Mouse (Mus musculus) G1E (cell line): ENCODE results near the gene Rab21. TPM values are rescaled to one million over a fixed set of nuclear protein-coding genes. Genes with fewer than 3 reads are reported as not detected.

Experiments
- ATAC-seq: 2 replicates; pipeline ENCODE4 v1.8.0; 2016; ENCODE audit warnings: mild to moderate bottlenecking; ENCODE audit not compliant: insufficient number of reproducible peaks, poor library complexity, low FRiP score, severe bottlenecking; ENCODE audit errors: extremely low read depth
- DNase-seq: peaks from one replicate; pipeline ENCODE4 v3.0.0; 2012; ENCODE audit warnings: low spot score
- H3K27me3 ChIP-seq: 2 replicates; pipeline ENCODE4 v1.6.1; 2012; ENCODE audit warnings: mild to moderate bottlenecking, low read length, inconsistent platforms; ENCODE audit not compliant: insufficient read depth
- H3K36me3 ChIP-seq: replicated peaks from 2 replicates; pipeline ENCODE3; 2012; ENCODE audit warnings: mild to moderate bottlenecking, inconsistent platforms
- H3K4me1 ChIP-seq: 2 replicates; pipeline ENCODE4 v1.6.1; 2012; ENCODE audit warnings: low read depth, low read length, inconsistent platforms, mixed read lengths; ENCODE audit not compliant: insufficient read depth
- H3K4me3 ChIP-seq: 2 replicates; pipeline ENCODE4 v1.5.1; 2012; ENCODE audit warnings: low read depth, mild to moderate bottlenecking, inconsistent platforms, low read length, moderate library complexity, mixed read lengths
- H3K9me3 ChIP-seq: replicated peaks from 2 replicates; pipeline ENCODE4 v1.6.1; 2012; ENCODE audit warnings: inconsistent platforms
- CTCF ChIP-seq: IDR thresholded peaks from 2 replicates; pipeline ENCODE4 v1.5.1; 2012; ENCODE audit warnings: low read depth, low read length, inconsistent platforms, mixed read lengths
- GATA1 ChIP-seq: IDR thresholded peaks from 2 replicates; pipeline ENCODE4 v1.6.1; 2012; ENCODE audit warnings: borderline replicate concordance, low read length, inconsistent platforms, mixed read lengths
- GATA2 ChIP-seq: IDR thresholded peaks from 2 replicates; pipeline ENCODE4 v1.6.1; 2012; ENCODE audit warnings: low read depth, low read length, inconsistent platforms, borderline replicate concordance
- POLR2AphosphoS5 ChIP-seq: IDR thresholded peaks from 2 replicates; pipeline ENCODE4 v1.6.1; 2012; ENCODE audit warnings: low read depth, low read length, inconsistent platforms; ENCODE audit not compliant: insufficient replicate concordance
- TAL1 ChIP-seq: conservative IDR thresholded peaks from 2 replicates; pipeline ENCODE4 v1.6.1; 2012; ENCODE audit warnings: low read depth, low read length, inconsistent platforms, mixed read lengths
- polyA plus RNA-seq: library from polyadenylated mRNA; stranded (reverse); fragments of >175 nt; gene quantifications from 2 replicates; pipeline ENCODE4 v1.2.3, GENCODE M21; 2012
- total RNA-seq, 2 experiments: library from RNA; stranded (forward) in 1 of 2; stranded (reverse) in 1 of 2; fragments of 200-1000 nt in 1 of 2; fragments of >200 nt in 1 of 2; fragmentation: Nextera tagmentation in 1 of 2; gene quantifications; 2 replicates each; pipeline ENCODE4 v1.2.3; 2014 to 2017

Rab21 gene
- total and polyA plus RNA-seq, 3 experiments = 23.5 to 71.5 (median 43.1) TPM

- Histone ChIP-seq H3K4me3 (no peak overlapping the region), H3K27me3 (no peaks in the 10 kb centered on the region), H3K36me3 (peaks cover 90% of the 10 kb centered on the region), H3K9me3 (no peaks in the 10 kb centered on the region), H3K4me1 (peaks cover 3% of the 10 kb centered on the region; the same call in 1 of the 2 replicates)
- no peak for DNase-seq
- no peak for TF ChIP-seq CTCF
- TF ChIP-seq GATA2 = no peak
- no peak for TF ChIP-seq GATA1
- no peak for TF ChIP-seq TAL1
- TF ChIP-seq POLR2AphosphoS5 = no peak
- ATAC-seq = no peak
Observed at GRCm38 (mm10) chr10:115294715-115295114, 20.7 kb downstream of the Rab21 start.

DNA sequence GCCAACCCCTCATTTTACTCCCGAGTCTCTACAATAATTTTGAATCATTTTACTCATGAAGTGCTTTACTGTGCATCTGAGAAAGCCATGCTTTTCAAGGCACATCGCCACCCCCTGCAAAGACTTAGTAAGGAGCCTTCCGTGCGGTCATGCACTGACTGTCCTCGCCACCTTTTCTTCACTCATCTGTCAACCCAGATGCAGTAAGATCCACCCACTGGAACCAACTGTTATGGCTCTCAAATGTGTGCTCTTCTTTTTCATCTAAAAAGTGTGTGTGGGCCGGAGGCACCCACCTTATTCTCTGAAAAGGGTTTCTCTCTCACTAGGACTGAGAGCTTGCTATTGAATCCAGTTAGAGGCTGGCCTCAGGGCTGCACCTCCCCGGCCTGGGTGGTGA lies 21.4 kb downstream of the Rab21 start:
- peaks cover 3% of the 10 kb centered on the region; the same call in 1 of the 2 replicates for H3K4me1 ChIP-seq
- ATAC-seq (no peak), DNase-seq (no peak)
- no peaks in the 10 kb centered on the region for H3K27me3 ChIP-seq
- TF ChIP-seq CTCF (no peak), POLR2AphosphoS5 (no peak), GATA1 (no peak), GATA2 (no peak), TAL1 (no peak)
- peaks cover 88% of the 10 kb centered on the region for H3K36me3 ChIP-seq
- no peak overlapping the region for H3K4me3 ChIP-seq
- H3K9me3 ChIP-seq = no peaks in the 10 kb centered on the region

- ATAC-seq (no peak), DNase-seq (no peak)
- no peak for TF ChIP-seq GATA1
- no peak for TF ChIP-seq CTCF
- TF ChIP-seq POLR2AphosphoS5 = no peak
- no peak for TF ChIP-seq TAL1
- TF ChIP-seq GATA2 = no peak
- Histone ChIP-seq H3K27me3 (no peaks in the 10 kb centered on the region), H3K9me3 (no peaks in the 10 kb centered on the region), H3K36me3 (peaks cover 84% of the 10 kb centered on the region), H3K4me3 (no peak overlapping the region), H3K4me1 (no peaks in the 10 kb centered on the region)
Observed at GRCm38 (mm10) chr10:115290671-115291070, 24.7 kb downstream of the Rab21 start.

DNA sequence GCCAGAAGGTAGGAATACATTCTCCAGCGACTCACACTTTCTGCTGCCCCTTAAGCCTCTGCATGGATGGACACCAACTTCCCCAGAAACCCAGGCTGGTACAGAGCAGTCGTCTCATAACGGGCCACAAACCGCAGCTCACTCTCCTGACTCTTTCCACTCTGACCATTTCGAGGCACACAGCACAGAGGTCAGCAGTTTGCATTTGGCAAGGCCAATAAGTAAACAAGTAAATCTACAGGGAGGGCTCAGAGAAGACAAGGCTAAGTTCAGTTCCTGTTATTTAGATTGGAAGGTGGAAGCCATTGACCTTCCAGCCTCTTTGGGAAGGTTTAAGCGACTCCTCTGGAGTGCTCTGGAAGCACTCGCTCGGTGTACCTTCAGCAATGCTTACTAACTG lies 26.5 kb downstream of the Rab21 start:
- Histone ChIP-seq H3K9me3 (no peaks in the 10 kb centered on the region), H3K27me3 (no peaks in the 10 kb centered on the region), H3K4me3 (no peak overlapping the region), H3K4me1 (no peaks in the 10 kb centered on the region), H3K36me3 (peaks cover 77% of the 10 kb centered on the region)
- DNase-seq (no peak), ATAC-seq (no peak)
- TF ChIP-seq CTCF (no peak), GATA1 (no peak), POLR2AphosphoS5 (no peak), TAL1 (no peak), GATA2 (no peak)

DNA sequence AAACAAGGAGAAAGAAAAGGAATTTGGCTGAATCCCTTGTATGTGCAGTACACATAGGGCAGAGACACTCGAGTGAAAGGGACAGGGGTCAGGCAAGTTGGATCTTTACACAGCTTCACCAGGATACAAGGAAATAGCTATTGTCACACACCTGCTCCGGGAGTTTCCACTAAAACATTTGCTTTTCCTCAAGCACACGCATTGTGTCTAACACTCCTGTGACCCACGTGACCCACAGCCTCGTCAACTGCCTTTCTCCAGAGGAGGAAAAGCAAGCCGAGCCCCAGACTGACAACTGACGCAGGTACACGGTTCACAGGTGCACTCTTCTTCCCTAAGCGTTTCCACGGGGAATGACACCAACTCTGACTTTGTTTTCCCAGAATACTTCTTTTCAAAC lies 31.2 kb downstream of the Rab21 start:
- no peak for TF ChIP-seq GATA2
- no peak for TF ChIP-seq GATA1
- no peak for TF ChIP-seq POLR2AphosphoS5
- Histone ChIP-seq H3K9me3 (no peaks in the 10 kb centered on the region), H3K4me3 (no peak overlapping the region), H3K4me1 (no peaks in the 10 kb centered on the region), H3K27me3 (no peaks in the 10 kb centered on the region), H3K36me3 (peaks cover 37% of the 10 kb centered on the region)
- DNase-seq (no peak), ATAC-seq (no peak)

DNA sequence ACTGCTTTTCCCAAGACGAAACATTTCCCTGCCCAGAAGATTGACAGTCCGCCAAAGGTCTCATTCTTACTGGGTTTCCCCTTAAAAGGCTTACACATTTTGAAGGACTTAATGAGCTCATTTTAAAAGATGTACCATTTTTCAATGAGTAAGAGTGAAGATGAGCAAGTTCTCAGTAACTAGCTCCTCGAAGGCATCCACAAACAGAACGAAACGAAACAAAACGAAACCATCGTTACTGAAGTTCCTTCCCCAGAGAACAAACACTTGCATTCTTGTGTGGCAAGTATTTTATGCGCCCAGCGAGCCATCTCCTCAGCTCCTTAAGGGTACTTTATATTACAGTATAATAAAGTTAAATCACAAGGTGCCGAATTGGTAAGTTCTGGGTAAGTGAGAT lies 34.0 kb downstream of the Rab21 start:
- ATAC-seq = no peak
- Histone ChIP-seq H3K9me3 (no peaks in the 10 kb centered on the region), H3K4me1 (no peaks in the 10 kb centered on the region), H3K4me3 (no peak overlapping the region), H3K27me3 (0 out of 2 replicates have a peak, but pooled peaks cover 3% of the 10 kb centered on the region), H3K36me3 (peaks cover 14% of the 10 kb centered on the region)
- DNase-seq = no peak
- TF ChIP-seq GATA1 = no peak
- TF ChIP-seq CTCF = no peak
- TF ChIP-seq POLR2AphosphoS5 = no peak
- TF ChIP-seq TAL1 = no peak
- TF ChIP-seq GATA2 = no peak

GRCm38 (mm10) chr10:115271649-115272048 lies 43.7 kb downstream of the Rab21 start:
- DNase-seq (no peak), ATAC-seq (no peak)
- no peaks in the 10 kb centered on the region for H3K27me3 ChIP-seq
- no peaks in the 10 kb centered on the region for H3K9me3 ChIP-seq
- H3K36me3 ChIP-seq = no peaks in the 10 kb centered on the region
- no peak overlapping the region for H3K4me3 ChIP-seq
- H3K4me1 ChIP-seq = no peaks in the 10 kb centered on the region; the same call in 1 of the 2 replicates
- TF ChIP-seq POLR2AphosphoS5 = no peak
- no peak for TF ChIP-seq GATA1
- no peak for TF ChIP-seq GATA2
- no peak for TF ChIP-seq CTCF
- no peak for TF ChIP-seq TAL1
